Mouse (Mus musculus) thymus, adult 2 months (tissue): ENCODE data around the gene Mindy4b-ps. TPM values are rescaled to one million over a fixed set of nuclear protein-coding genes. Genes with fewer than 3 reads are reported as not detected.

Experiments used
- DNase-seq: peaks from one replicate; pipeline ENCODE4 v3.0.0; 2021
- H3K27ac ChIP-seq: fragments of 200-500 bp; 2 replicates; pipeline ENCODE4 v1.5.1; 2012; ENCODE audit warnings: low read length, control low read depth; ENCODE audit not compliant: control insufficient read depth, insufficient read depth
- H3K27me3 ChIP-seq: fragments of 200-500 bp; 2 replicates; pipeline ENCODE4 v1.6.1; 2012; ENCODE audit warnings: mild to moderate bottlenecking, low read length, moderate library complexity, mixed read lengths; ENCODE audit not compliant: control insufficient read depth, insufficient read depth
- H3K36me3 ChIP-seq: fragments of 200-500 bp; 2 replicates; pipeline ENCODE4 v1.6.1; 2012; ENCODE audit warnings: mild to moderate bottlenecking, low read length, moderate library complexity; ENCODE audit not compliant: control insufficient read depth, insufficient read depth
- H3K4me1 ChIP-seq: fragments of 200-500 bp; replicated peaks from 2 replicates; pipeline ENCODE4 v1.6.1; 2012; ENCODE audit warnings: low read length; ENCODE audit not compliant: control insufficient read depth, insufficient read depth
- H3K4me3 ChIP-seq: fragments of 200-500 bp; 2 replicates; pipeline ENCODE4 v1.5.1; 2012; ENCODE audit warnings: mild to moderate bottlenecking, low read length, control low read depth, moderate library complexity; ENCODE audit not compliant: control insufficient read depth, insufficient read depth
- CTCF ChIP-seq: fragments of 200-500 bp; IDR thresholded peaks from 2 replicates; pipeline ENCODE4 v1.5.1; 2012; ENCODE audit warnings: mild to moderate bottlenecking, control low read depth, low read length, moderate library complexity, borderline replicate concordance; ENCODE audit not compliant: control insufficient read depth, poor library complexity, insufficient read depth; ENCODE audit errors: extremely low read depth
- POLR2A ChIP-seq: fragments of 200-500 bp; IDR thresholded peaks from 2 replicates; pipeline ENCODE4 v1.6.1; 2012; ENCODE audit warnings: mild to moderate bottlenecking, low read length, control low read depth, moderate library complexity; ENCODE audit not compliant: control insufficient read depth, poor library complexity, insufficient read depth; ENCODE audit errors: extremely low read depth
- WGBS: fragments of 180-500 bp; shearing (Covaris S2); methylation state at CpG from one replicate; pipeline ENCODE4 v1.1.7; 2018; 5-methylcytosine and 5-hydroxymethylcytosine counted together
- polyA plus RNA-seq: library from polyadenylated mRNA; depleted of rRNA; stranded (reverse); fragments of >200 nt; gene quantifications from 2 replicates; pipeline ENCODE4 v1.2.3, GENCODE M21; 2012

Mindy4b-ps gene
- polyA plus RNA-seq, 1 experiment = not detected

GRCm38 (mm10) chr3:58809111-58809915 lies 12.8 kb downstream of the Mindy4b-ps start:
- H3K36me3 ChIP-seq = no peaks in the 10 kb centered on the region
- TF ChIP-seq CTCF (no peak), POLR2A (no peak)
- DNase-seq = no peak
- H3K4me3 ChIP-seq = no peak overlapping the region
- no peaks in the 10 kb centered on the region for H3K27me3 ChIP-seq
- no peak overlapping the region for H3K27ac ChIP-seq
- 86% methylated on average over 12 of the region's 12 CpGs for WGBS
- no peaks in the 10 kb centered on the region for H3K4me1 ChIP-seq

DNA sequence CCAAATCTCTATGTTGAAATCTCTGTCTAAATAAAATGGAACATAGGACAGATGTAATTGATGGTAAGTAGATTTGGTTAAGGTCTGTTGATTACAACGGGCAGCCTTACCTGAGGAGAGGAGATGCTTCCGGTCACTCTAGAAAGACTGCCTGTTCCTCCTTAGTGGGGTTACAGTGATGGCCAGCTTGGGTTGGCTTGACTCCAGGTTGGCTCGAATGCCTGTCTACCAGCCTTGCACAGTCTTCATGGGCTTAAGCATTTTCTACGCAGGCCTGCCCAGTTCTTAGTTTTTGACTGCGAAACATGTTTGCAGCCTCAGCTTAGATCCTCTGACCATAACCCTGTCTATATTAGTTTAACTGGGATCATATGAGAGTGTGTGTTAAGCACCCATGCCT lies 13.5 kb downstream of the Mindy4b-ps start:
- 92% methylated on average over 5 of the region's 5 CpGs for WGBS
- no peak for DNase-seq
- TF ChIP-seq POLR2A (no peak), CTCF (no peak)
- Histone ChIP-seq H3K27me3 (no peaks in the 10 kb centered on the region), H3K4me1 (no peaks in the 10 kb centered on the region), H3K36me3 (no peaks in the 10 kb centered on the region), H3K4me3 (no peak overlapping the region), H3K27ac (no peak overlapping the region)

DNA sequence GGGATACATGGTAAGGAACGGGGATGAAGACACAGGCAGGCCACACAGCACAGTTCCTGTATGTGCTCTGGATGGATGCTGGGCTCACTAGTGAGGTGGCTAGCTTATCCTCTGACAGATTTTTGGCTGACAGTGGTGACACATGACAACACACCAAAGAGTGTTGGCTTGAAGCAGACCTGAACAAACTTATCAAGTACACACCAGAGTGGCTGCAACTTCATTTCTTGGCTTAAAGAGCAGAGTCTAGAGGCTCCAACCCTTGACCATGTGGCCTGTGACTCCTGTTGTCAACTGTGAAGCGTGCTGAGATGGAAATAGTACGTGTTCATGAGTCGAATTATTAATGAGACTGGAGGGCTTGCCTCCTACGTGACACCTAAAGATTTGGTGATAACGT lies 17.4 kb downstream of the Mindy4b-ps start:
- Histone ChIP-seq H3K27me3 (no peaks in the 10 kb centered on the region), H3K36me3 (no peaks in the 10 kb centered on the region), H3K27ac (no peak overlapping the region), H3K4me1 (no peaks in the 10 kb centered on the region), H3K4me3 (no peak overlapping the region)
- 92% methylated on average over 6 of the region's 6 CpGs for WGBS
- TF ChIP-seq CTCF = no peak
- TF ChIP-seq POLR2A = no peak
- no peak for DNase-seq

DNA sequence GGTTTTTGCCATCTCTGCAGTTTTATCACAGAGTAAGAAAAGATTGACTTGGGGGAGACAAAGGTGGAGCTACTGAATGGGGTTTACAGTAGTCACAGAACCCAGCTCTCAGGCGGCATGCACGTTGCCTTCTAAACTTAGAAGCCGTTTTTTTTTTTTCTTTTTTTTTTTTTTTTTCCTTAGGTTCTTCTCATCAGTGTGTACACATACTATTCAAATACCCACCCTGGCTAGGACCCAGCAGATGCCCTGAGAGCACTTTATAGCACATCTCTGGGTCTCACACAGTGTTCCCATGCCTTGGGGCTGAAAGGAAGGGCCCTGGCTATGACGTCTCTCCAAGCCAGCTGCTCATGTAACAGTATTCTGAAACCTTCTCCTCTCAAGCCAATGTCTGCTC lies 23.4 kb downstream of the Mindy4b-ps start:
- Histone ChIP-seq H3K36me3 (no peaks in the 10 kb centered on the region), H3K27me3 (no peaks in the 10 kb centered on the region), H3K4me1 (no peaks in the 10 kb centered on the region), H3K27ac (no peak overlapping the region), H3K4me3 (no peak overlapping the region)
- TF ChIP-seq POLR2A (no peak), CTCF (no peak)
- DNase-seq = no peak
- WGBS = 91% methylated on average over 4 of the region's 4 CpGs

GRCm38 (mm10) chr3:58798245-58798644 lies 23.9 kb downstream of the Mindy4b-ps start:
- no peak for DNase-seq
- Histone ChIP-seq H3K27ac (no peak overlapping the region), H3K4me1 (no peaks in the 10 kb centered on the region), H3K36me3 (no peaks in the 10 kb centered on the region), H3K4me3 (no peak overlapping the region), H3K27me3 (no peaks in the 10 kb centered on the region)
- 91% methylated on average over 8 of the region's 8 CpGs for WGBS
- no peak for TF ChIP-seq CTCF
- no peak for TF ChIP-seq POLR2A

GRCm38 (mm10) chr3:58789473-58789872 lies 32.6 kb downstream of the Mindy4b-ps start:
- Histone ChIP-seq H3K4me3 (no peak overlapping the region), H3K36me3 (no peaks in the 10 kb centered on the region), H3K4me1 (no peaks in the 10 kb centered on the region), H3K27ac (no peak overlapping the region), H3K27me3 (no peaks in the 10 kb centered on the region)
- TF ChIP-seq CTCF (no peak), POLR2A (no peak)
- no peak for DNase-seq
- WGBS = 71% methylated on average over 7 of the region's 7 CpGs

- no peaks in the 10 kb centered on the region for H3K27me3 ChIP-seq
- no peak for DNase-seq
- H3K36me3 ChIP-seq = no peaks in the 10 kb centered on the region
- TF ChIP-seq POLR2A (no peak), CTCF (no peak)
- no peak overlapping the region for H3K27ac ChIP-seq
- H3K4me3 ChIP-seq = no peak overlapping the region
- no peaks in the 10 kb centered on the region for H3K4me1 ChIP-seq
- WGBS = 89% methylated on average over 5 of the region's 5 CpGs
Measured at GRCm38 (mm10) chr3:58789033-58789432, 33.1 kb downstream of the Mindy4b-ps start.
